Mouse (Mus musculus) c-Kit-positive CD71-positive TER-119-negative erythroid progenitor cells, embryonic 14.5 days (primary cell): Measurements from ENCODE around the gene Dph7.
"Not testable (repeated sequence)": the region's sequence is repeated elsewhere in the genome, so short reads cannot be mapped to it uniquely, and the experiment has no call there.

Source experiments
- DNase-seq: peaks from one replicate; pipeline ENCODE4 v3.0.0-alpha.2; 2013; ENCODE audit warnings: low read depth

Dph7 gene

GRCm38 (mm10) chr2:24970386-24970785 lies 8.2 kb downstream of the Dph7 start:
- no peak for DNase-seq

GRCm38 (mm10) chr2:24974452-24974851 lies 12.3 kb downstream of the Dph7 start:
- DNase-seq = not testable (repeated sequence)

- peak; percentile 94 for DNase-seq
Observed at GRCm38 (mm10) chr2:24974906-24975703, 12.9 kb downstream of the Dph7 start, which contains the start of gene Mrpl41. Mrpl41 (minus strand) TSS chr2:24975098.

- DNase-seq = peak; percentile 87
Observed at GRCm38 (mm10) chr2:24975704-24976297, 13.6 kb downstream of the Dph7 start, which contains the start of gene Pnpla7. Pnpla7 (plus strand) TSS chr2:24976033.

GRCm38 (mm10) chr2:24976960-24977359 lies 14.8 kb downstream of the Dph7 start:
- peak; percentile 64 for DNase-seq

- DNase-seq = no peak
Observed at GRCm38 (mm10) chr2:24987762-24988161, 25.6 kb downstream of the Dph7 start.

- DNase-seq = no peak
Observed at GRCm38 (mm10) chr2:24995332-24995731, 33.1 kb downstream of the Dph7 start.

- DNase-seq = no peak
Observed at GRCm38 (mm10) chr2:24996471-24996870, 34.3 kb downstream of the Dph7 start.

GRCm38 (mm10) chr2:25000544-25001235 lies 38.5 kb downstream of the Dph7 start:
- DNase-seq = no peak

GRCm38 (mm10) chr2:25003946-25004786 lies 42.0 kb downstream of the Dph7 start:
- DNase-seq = peak; percentile 24

GRCm38 (mm10) chr2:25006767-25007166 lies 44.6 kb downstream of the Dph7 start:
- DNase-seq = no peak

GRCm38 (mm10) chr2:25008250-25008649 lies 46.0 kb downstream of the Dph7 start:
- peak; percentile 20 for DNase-seq
